ENCODE assay signal across 7 mouse cellular contexts in genomic region chr12:102878031-102878823, GRCm38 (mm10). TPM values are rescaled to one million over a fixed set of nuclear protein-coding genes. Genes with fewer than 3 reads are reported as not detected.
DNase-seq lines count a peak whose midpoint lies in the region; ATAC-seq lines count a peak whose summit lies in the region.

Btbd7 (minus strand) TSS chr12:102878471.

- peaks cover 7% of the 10 kb centered on the region for H3K4me1 ChIP-seq in intestine, embryonic 15.5 days (replicated peaks)
- peaks cover 25% of the 10 kb centered on the region for H3K4me1 ChIP-seq in midbrain, embryonic 10.5 days

- peak within 1 kb of the TSS; percentile 96 for H3K4me3 ChIP-seq in intestine, embryonic 15.5 days (replicated peaks)
- peak within 1 kb of the TSS; percentile 95 for H3K4me3 ChIP-seq in midbrain, embryonic 10.5 days

- WGBS in intestine, embryonic 15.5 days: under 1% methylated on average over 74 of the region's 95 CpGs
- WGBS in midbrain, embryonic 10.5 days: under 1% methylated on average over 92 of the region's 95 CpGs

- peak; percentile 97 for ATAC-seq in intestine, embryonic 15.5 days

- H3K27ac ChIP-seq in intestine, embryonic 15.5 days: peak within 1 kb of the TSS; percentile 95
- H3K27ac ChIP-seq in midbrain, embryonic 10.5 days (replicated peaks): peak within 1 kb of the TSS; percentile 98

- H3K9me3 ChIP-seq in intestine, embryonic 15.5 days: no peaks in the 10 kb centered on the region
- H3K9me3 ChIP-seq in midbrain, embryonic 10.5 days (replicated peaks): no peaks in the 10 kb centered on the region

- intact Hi-C loops in gastrocnemius, postnatal 36 days (cut with DNase I): no loop called here
- intact Hi-C loops in left cerebral cortex, postnatal 25 days (cut with DNase I): loop anchor here (2.0 to 10.0 kb wide), 2 partner anchors 71 to 123 kb away; partner anchors contain the start of genes Gm20604, Gm28051, Gon7 and Ubr7

- H3K4me2 ChIP-seq in intestine, embryonic 15.5 days (replicated peaks): peak within 1 kb of the TSS; percentile 76

- DNase-seq in adrenal gland, adult 18-20 months (ENCODE audit: low spot score in 2 of 2): peak; percentile 96 to 98
- peak; percentile 100 for DNase-seq in embryo, embryonic 11 days
- DNase-seq in gastrocnemius, postnatal 36 days: peak; percentile 94 to 97
- peak; percentile 96 for DNase-seq in left cerebral cortex, postnatal 25 days (ENCODE audit: low spot score in 2 of 2)
- DNase-seq in midbrain, embryonic 10.5 days (ENCODE audit: low spot score): peak; percentile 98
- DNase-seq in right cerebral cortex, postnatal 4 days: peak; percentile 98

- no peaks in the 10 kb centered on the region for H3K36me3 ChIP-seq in intestine, embryonic 15.5 days
- H3K36me3 ChIP-seq in midbrain, embryonic 10.5 days: no peaks in the 10 kb centered on the region

- H3K9ac ChIP-seq in intestine, embryonic 15.5 days: peak within 1 kb of the TSS; percentile 99

- H3K27me3 ChIP-seq in intestine, embryonic 15.5 days (replicated peaks): no peaks in the 10 kb centered on the region
- no peaks in the 10 kb centered on the region for H3K27me3 ChIP-seq in midbrain, embryonic 10.5 days (ENCODE audit: low read depth, poor library complexity, severe bottlenecking)

RNA-seq across cellular contexts. Expression of gene Btbd7, which starts in this region (rescaled TPM):
- 10 to 100 TPM; 33.9 to 43.5 TPM for total RNA-seq in adrenal gland, adult 18-20 months (2021)
- total RNA-seq in gastrocnemius, postnatal 36 days (2021): 10 to 100 TPM; 14.4 to 15.6 TPM
- polyA plus RNA-seq in intestine, embryonic 15.5 days (2015; fragmentation: Nextera tagmentation; extraction: Ambion mirVana): 15.0 and 15.9 TPM in 2 replicates
- 10 to 100 TPM; 18.4 to 19.5 TPM for total RNA-seq in left cerebral cortex, postnatal 25 days (2021)
- polyA plus RNA-seq in midbrain, embryonic 10.5 days (2016; fragmentation: Nextera tagmentation; extraction: Ambion mirVana): 15.8 and 16.4 TPM in 2 replicates

Comparison
In these comparisons a context has a peak if more than half of its experiments do, and no peak if none do; other contexts are left out.
1. Peak in every context shown above with its lines: DNase-seq, ATAC-seq, H3K4me3 ChIP-seq and H3K27ac ChIP-seq.